In the genomic region with DNA sequence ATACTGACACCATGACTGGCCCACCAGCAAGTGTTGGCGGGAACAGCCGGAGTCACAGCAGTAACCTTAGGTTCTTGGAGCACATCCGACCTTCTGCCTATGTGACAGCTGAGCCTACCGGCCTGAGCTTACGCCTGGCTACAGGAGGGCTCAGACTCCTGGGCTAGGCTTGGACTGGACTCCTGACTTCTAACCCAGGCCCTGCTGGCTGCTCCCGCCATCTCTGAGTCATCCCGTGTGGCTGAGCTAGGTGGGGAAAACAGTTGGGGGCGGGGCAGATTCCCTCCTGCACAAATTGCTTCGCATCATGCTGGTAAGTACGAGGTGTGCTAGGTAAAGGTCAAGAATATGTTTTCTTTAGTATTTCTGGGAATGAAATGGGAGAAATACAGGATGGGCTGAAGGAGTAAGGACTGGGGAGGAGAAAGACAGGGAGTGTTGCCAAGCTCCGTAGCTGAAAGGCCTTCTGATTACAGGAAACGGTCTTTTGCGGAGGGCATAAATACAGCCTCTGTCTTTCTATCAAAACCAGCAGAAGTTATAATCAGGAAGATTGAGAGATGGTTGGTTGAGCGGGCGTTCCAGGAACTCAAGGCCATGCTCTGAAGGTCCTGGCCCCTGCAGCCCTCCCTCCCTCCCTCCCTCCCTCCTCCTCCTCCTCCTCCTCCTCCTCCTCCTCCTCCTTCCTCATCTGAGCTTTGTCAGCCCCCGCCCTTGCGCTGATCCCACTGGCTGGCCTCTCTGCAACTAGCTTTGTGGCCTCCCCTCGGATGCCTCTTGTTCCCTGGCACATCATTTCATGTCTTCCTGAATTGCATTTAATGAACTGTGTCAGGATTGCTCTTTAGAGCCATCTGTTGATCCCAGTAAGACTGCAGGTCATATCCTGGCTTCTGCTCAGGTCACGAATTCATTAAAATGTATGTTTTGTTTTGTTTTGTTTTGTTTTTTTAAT, we compare ENCODE assay signal across 10 mouse cellular contexts. TPM values are rescaled to one million over a fixed set of nuclear protein-coding genes. Genes with fewer than 3 reads are reported as not detected.
DNase-seq lines count a peak whose midpoint lies in the region; ATAC-seq and TF ChIP-seq lines count a peak whose summit lies in the region.
"Had no signal": no experiment of that assay in that cellular context is flagged by ENCODE, and none has a peak within 500 bp of the region (broad histone marks: within the 10 kb centered on the region; RNA-seq: fewer than 3 reads in every experiment).

No protein-coding gene starts in this region.

- no peak overlapping the region for H3K27ac ChIP-seq in midbrain, embryonic 14.5 days (replicated peaks; ENCODE audit: low read depth, low read length)
- no peak overlapping the region for H3K27ac ChIP-seq in midbrain, embryonic 16.5 days (ENCODE audit: low read length)
- H3K27ac ChIP-seq in testis, adult 2 months (ENCODE audit: control insufficient read depth, insufficient read depth, low read depth, low read length), result peak overlapping the region; percentile 49
- no peak overlapping the region for H3K27ac ChIP-seq in intestine, postnatal 0 days (ENCODE audit: low read depth, low read length)
- no peak overlapping the region for H3K27ac ChIP-seq in liver, embryonic 12.5 days
- H3K27ac ChIP-seq: forebrain, embryonic 10.5 days; macrophage had no signal

- WGBS in midbrain, embryonic 14.5 days, result 66% methylated on average over 19 of the region's 19 CpGs
- WGBS in midbrain, embryonic 16.5 days, result 70% methylated on average over 18 of the region's 19 CpGs
- WGBS in intestine, postnatal 0 days, result 60% methylated on average over 19 of the region's 19 CpGs
- WGBS in liver, embryonic 12.5 days (ENCODE audit: insufficient replicate concordance), result 57% methylated on average over 18 of the region's 19 CpGs

- TF ChIP-seq POLR2A in testis, adult 2 months (IDR thresholded peaks at IDR 0.05; ENCODE audit: control insufficient read depth, low read depth, low read length), result no peak

- no peaks in the 10 kb centered on the region for H3K36me3 ChIP-seq in midbrain, embryonic 14.5 days (ENCODE audit: control insufficient read depth, insufficient read depth, low read length)
- no peaks in the 10 kb centered on the region for H3K36me3 ChIP-seq in midbrain, embryonic 16.5 days (ENCODE audit: control insufficient read depth, insufficient read depth, low read length)
- no peaks in the 10 kb centered on the region for H3K36me3 ChIP-seq in testis, adult 2 months (ENCODE audit: control insufficient read depth, insufficient read depth, low read length)
- H3K36me3 ChIP-seq in intestine, postnatal 0 days (ENCODE audit: control insufficient read depth, insufficient read depth), result no peaks in the 10 kb centered on the region
- H3K36me3 ChIP-seq in liver, embryonic 12.5 days, result no peaks in the 10 kb centered on the region
- H3K36me3 ChIP-seq: forebrain, embryonic 10.5 days had no signal

- H3K9me3 ChIP-seq in midbrain, embryonic 14.5 days (ENCODE audit: control insufficient read depth, low read length), result no peaks in the 10 kb centered on the region
- H3K9me3 ChIP-seq in midbrain, embryonic 16.5 days (replicated peaks; ENCODE audit: control insufficient read depth, low read length, poor library complexity, severe bottlenecking), result no peaks in the 10 kb centered on the region; the same call in 1 of the 2 replicates
- H3K9me3 ChIP-seq in intestine, postnatal 0 days (ENCODE audit: control insufficient read depth), result no peaks in the 10 kb centered on the region
- no peaks in the 10 kb centered on the region for H3K9me3 ChIP-seq in liver, embryonic 12.5 days (replicated peaks)

- H3K27me3 ChIP-seq in midbrain, embryonic 14.5 days (ENCODE audit: control insufficient read depth, insufficient read depth, low read length), result no peaks in the 10 kb centered on the region
- no peaks in the 10 kb centered on the region for H3K27me3 ChIP-seq in midbrain, embryonic 16.5 days (ENCODE audit: control insufficient read depth, insufficient read depth, low read depth, low read length)
- no peaks in the 10 kb centered on the region for H3K27me3 ChIP-seq in testis, adult 2 months (ENCODE audit: control insufficient read depth, insufficient read depth, low read length)
- H3K27me3 ChIP-seq in intestine, postnatal 0 days (replicated peaks; ENCODE audit: control insufficient read depth, insufficient read depth, low read length), result no peaks in the 10 kb centered on the region
- no peaks in the 10 kb centered on the region for H3K27me3 ChIP-seq in liver, embryonic 12.5 days (replicated peaks)

- H3K4me3 ChIP-seq in midbrain, embryonic 14.5 days (replicated peaks; ENCODE audit: low read depth, low read length), result no peak overlapping the region
- no peak overlapping the region for H3K4me3 ChIP-seq in midbrain, embryonic 16.5 days (ENCODE audit: low read depth, low read length)
- no peak overlapping the region for H3K4me3 ChIP-seq in testis, adult 2 months (ENCODE audit: control insufficient read depth, low read depth, low read length)
- H3K4me3 ChIP-seq in intestine, postnatal 0 days (ENCODE audit: low read depth, low read length), result no peak overlapping the region
- H3K4me3 ChIP-seq in liver, embryonic 12.5 days, result no peak overlapping the region
- H3K4me3 ChIP-seq: forebrain, embryonic 10.5 days had no signal

- no peak for TF ChIP-seq CTCF in testis, adult 2 months (IDR thresholded peaks at IDR 0.05; ENCODE audit: control insufficient read depth, insufficient read depth, insufficient replicate concordance, low read depth, low read length)
- TF ChIP-seq CTCF in intestine, postnatal 0 days (IDR thresholded peaks at IDR 0.05; ENCODE audit: low read depth), result no peak

- ATAC-seq in midbrain, embryonic 14.5 days (ENCODE audit: low FRiP score, low TSS enrichment), result no peak
- ATAC-seq in midbrain, embryonic 16.5 days, result no peak
- no peak for ATAC-seq in intestine, postnatal 0 days
- ATAC-seq in liver, embryonic 12.5 days, result no peak

- H3K4me1 ChIP-seq in midbrain, embryonic 14.5 days (ENCODE audit: control insufficient read depth, insufficient read depth, low read length), result no peaks in the 10 kb centered on the region
- no peaks in the 10 kb centered on the region for H3K4me1 ChIP-seq in midbrain, embryonic 16.5 days (ENCODE audit: control insufficient read depth, insufficient read depth, low read length)
- H3K4me1 ChIP-seq in testis, adult 2 months (ENCODE audit: control insufficient read depth, insufficient read depth, low read length), result peaks cover 4% of the 10 kb centered on the region
- H3K4me1 ChIP-seq in intestine, postnatal 0 days (replicated peaks; ENCODE audit: control insufficient read depth, insufficient read depth, low read length), result no peaks in the 10 kb centered on the region
- no peaks in the 10 kb centered on the region for H3K4me1 ChIP-seq in liver, embryonic 12.5 days

- DNase-seq in midbrain, embryonic 14.5 days, result peak; percentile 17
- DNase-seq in adrenal gland, postnatal 25 days, result peak; percentile 64
- peak; percentile 88 to 89 for DNase-seq in cerebellum, postnatal 36 days
- no peak for DNase-seq in urinary bladder, postnatal 25 days (ENCODE audit: low spot score)

- H3K9ac ChIP-seq in midbrain, embryonic 14.5 days (replicated peaks; ENCODE audit: low read length), result no peak overlapping the region
- no peak overlapping the region for H3K9ac ChIP-seq in midbrain, embryonic 16.5 days (ENCODE audit: low read depth, low read length)
- no peak overlapping the region for H3K9ac ChIP-seq in intestine, postnatal 0 days (ENCODE audit: low read depth, low read length)
- no peak overlapping the region for H3K9ac ChIP-seq in liver, embryonic 12.5 days

- no peak overlapping the region for H3K4me2 ChIP-seq in midbrain, embryonic 14.5 days (ENCODE audit: low read length)
- H3K4me2 ChIP-seq in midbrain, embryonic 16.5 days (ENCODE audit: low read length), result no peak overlapping the region
- H3K4me2 ChIP-seq in intestine, postnatal 0 days (replicated peaks; ENCODE audit: low read depth), result no peak overlapping the region
- no peak overlapping the region for H3K4me2 ChIP-seq in liver, embryonic 12.5 days

RNA-seq across cellular contexts. Expression of a gene that starts 29.9 kb away (rescaled TPM):
- polyA plus RNA-seq in midbrain, embryonic 14.5 days (2014; fragmentation: Nextera tagmentation; extraction: Ambion mirVana), result 394 and 437 TPM in 2 replicates
- polyA plus RNA-seq in midbrain, embryonic 16.5 days (2015; fragmentation: Nextera tagmentation; extraction: Ambion mirVana), result 533 and 553 TPM in 2 replicates
- total RNA-seq in adrenal gland, postnatal 25 days (2021), result 241 TPM in 2 replicates
- polyA plus RNA-seq in testis, adult 2 months (2012; rRNA removed), result 14.1 and 15.7 TPM in 2 replicates
- polyA plus RNA-seq in intestine, postnatal 0 days (2015; fragmentation: Nextera tagmentation; extraction: Ambion mirVana), result 180 and 186 TPM in 2 replicates
- 154 and 161 TPM in 2 replicates for polyA plus RNA-seq in liver, embryonic 12.5 days (2016; fragmentation: Nextera tagmentation; extraction: Ambion mirVana)

RNA-seq across cellular contexts. Expression of a gene that starts 46.4 kb away (rescaled TPM):
- polyA plus RNA-seq in midbrain, embryonic 14.5 days (2014; fragmentation: Nextera tagmentation; extraction: Ambion mirVana), result 6.2 and 11.8 TPM in 2 replicates
- polyA plus RNA-seq in midbrain, embryonic 16.5 days (2015; fragmentation: Nextera tagmentation; extraction: Ambion mirVana), result 18.8 and 20.4 TPM in 2 replicates
- total RNA-seq in adrenal gland, postnatal 25 days (2021), result 182 and 190 TPM in 2 replicates
- polyA plus RNA-seq in testis, adult 2 months (2012; rRNA removed), result 1.1 and 1.5 TPM in 2 replicates
- polyA plus RNA-seq in intestine, postnatal 0 days (2015; fragmentation: Nextera tagmentation; extraction: Ambion mirVana), result 0.53 and 0.55 TPM in 2 replicates
- 0.07 and 0.11 TPM in 2 replicates for polyA plus RNA-seq in liver, embryonic 12.5 days (2016; fragmentation: Nextera tagmentation; extraction: Ambion mirVana)
- polyA plus RNA-seq: macrophage had no signal
